Mouse (Mus musculus) liver, adult 2 months (tissue): ENCODE measurements around the gene Srms.

ENCODE experiments used
- CTCF ChIP-seq: fragments of 200-500 bp; IDR thresholded peaks from 2 replicates; pipeline ENCODE4 v1.5.1; 2011; ENCODE audit warnings: low read depth, low read length, control low read depth
- POLR2A ChIP-seq: fragments of 200-500 bp; IDR thresholded peaks from 2 replicates; pipeline ENCODE4 v1.6.1; 2011; ENCODE audit warnings: low read length, control low read depth; ENCODE audit not compliant: insufficient read depth; ENCODE audit errors: extremely low read depth

DNA sequence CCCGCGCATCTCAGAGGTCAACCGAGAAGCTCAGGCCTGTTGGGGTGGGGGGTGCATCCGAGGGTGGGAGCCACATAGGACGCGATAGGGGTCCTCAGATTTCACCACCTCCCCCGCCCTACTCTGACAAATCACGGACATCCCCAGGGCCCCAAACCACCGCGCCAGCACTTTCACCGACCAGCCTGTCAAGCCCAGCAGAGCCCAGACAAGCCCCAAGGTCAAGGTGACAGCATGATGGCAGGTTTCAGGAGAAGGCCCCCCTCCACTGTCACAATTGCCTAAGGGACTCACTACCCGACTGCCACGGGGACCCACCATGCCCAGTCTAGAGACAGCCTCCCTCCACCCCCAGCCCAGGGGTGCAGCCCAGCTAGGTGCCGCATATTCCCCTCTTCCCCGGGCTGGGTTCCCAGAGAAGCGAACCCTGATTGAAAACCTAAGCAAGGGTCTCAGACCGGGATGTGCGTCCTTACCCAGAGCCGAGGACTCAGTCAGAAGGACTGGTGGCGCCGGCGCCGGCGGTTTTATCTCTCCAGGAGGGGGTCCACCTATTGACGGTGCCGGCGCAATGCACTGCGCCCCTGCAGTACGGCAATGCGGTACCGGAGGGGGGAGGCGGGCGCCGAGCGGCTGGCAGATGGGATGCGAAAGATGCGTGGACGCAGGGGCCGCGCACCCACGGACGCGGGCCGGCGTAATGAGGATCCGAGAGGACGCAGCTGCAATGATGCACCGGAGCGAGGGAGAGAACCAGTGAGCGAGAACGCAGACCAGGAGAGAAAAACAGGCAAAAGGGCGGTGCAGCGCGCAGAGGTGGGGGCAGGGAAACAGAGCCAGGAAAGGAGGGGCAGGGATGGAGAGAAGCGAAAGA lies 56.5 kb downstream of the Srms start, which contains the start of gene Eef1a2:
- no peak for TF ChIP-seq CTCF
- no peak for TF ChIP-seq POLR2A
